Mouse (Mus musculus): ENCODE measurements around the gene Cpeb3.

- no peak for TF ChIP-seq CTCF (IDR thresholded peaks at IDR 0.05; ENCODE audit: borderline replicate concordance, control insufficient read depth, extremely low read depth, insufficient read depth, low read length, poor library complexity)
- no peak for TF ChIP-seq POLR2A (IDR thresholded peaks at IDR 0.05; ENCODE audit: control insufficient read depth, extremely low read depth, insufficient read depth, low read length, poor library complexity)
Observed at GRCm38 (mm10) chr19:37078064-37078463, 130.3 kb downstream of the Cpeb3 start.
